Mouse (Mus musculus) ES-Bruce4 (cell line): ENCODE measurements around the gene Pip4k2b.

Experiments used
- CTCF ChIP-seq: IDR thresholded peaks from one replicate; pipeline ENCODE4 v1.8.1; 2011; ENCODE audit warnings: low read depth, low read length
- EP300 ChIP-seq: IDR thresholded peaks from 2 replicates; pipeline ENCODE4 v1.6.1; 2011; ENCODE audit warnings: low read depth, low read length; ENCODE audit not compliant: insufficient read depth
- POLR2A ChIP-seq: IDR thresholded peaks from one replicate; pipeline ENCODE4 v1.8.1; 2011; ENCODE audit warnings: low read length; ENCODE audit not compliant: insufficient read depth

- TF ChIP-seq CTCF (no peak), POLR2A (no peak), EP300 (no peak)
These were observed 61.9 kb downstream of the Pip4k2b start for GRCm38 (mm10) chr11:97682504-97683055.
